Mouse (Mus musculus) brain, embryonic 14.5 days (tissue): ENCODE data around the gene Eif4e1b. TPM values are rescaled to one million over a fixed set of nuclear protein-coding genes. Genes with fewer than 3 reads are reported as not detected.

Experiments used
- DNase-seq: peaks from one replicate; pipeline ENCODE4 v3.0.0-alpha.2; 2011; ENCODE audit warnings: low read depth
- CTCF ChIP-seq: fragments of 200-500 bp; IDR thresholded peaks from 2 replicates; pipeline ENCODE4 v1.5.1; 2012; ENCODE audit warnings: inconsistent platforms, mild to moderate bottlenecking, moderate library complexity, borderline replicate concordance; ENCODE audit not compliant: insufficient read depth, insufficient read length; ENCODE audit errors: extremely low read depth
- POLR2A ChIP-seq: fragments of 200-500 bp; IDR thresholded peaks from 2 replicates; pipeline ENCODE4 v1.6.1; 2012; ENCODE audit warnings: mild to moderate bottlenecking, inconsistent platforms, borderline replicate concordance; ENCODE audit not compliant: poor library complexity, insufficient read depth, insufficient read length, severe bottlenecking; ENCODE audit errors: extremely low read depth
- polyA plus RNA-seq: library from polyadenylated mRNA; depleted of rRNA; stranded (reverse); fragments of >200 nt; gene quantifications from 2 replicates; pipeline ENCODE4 v1.2.3, GENCODE M21; 2012; rRNA removed

The Eif4e1b gene
- not detected in 2 replicates for polyA plus RNA-seq

DNA sequence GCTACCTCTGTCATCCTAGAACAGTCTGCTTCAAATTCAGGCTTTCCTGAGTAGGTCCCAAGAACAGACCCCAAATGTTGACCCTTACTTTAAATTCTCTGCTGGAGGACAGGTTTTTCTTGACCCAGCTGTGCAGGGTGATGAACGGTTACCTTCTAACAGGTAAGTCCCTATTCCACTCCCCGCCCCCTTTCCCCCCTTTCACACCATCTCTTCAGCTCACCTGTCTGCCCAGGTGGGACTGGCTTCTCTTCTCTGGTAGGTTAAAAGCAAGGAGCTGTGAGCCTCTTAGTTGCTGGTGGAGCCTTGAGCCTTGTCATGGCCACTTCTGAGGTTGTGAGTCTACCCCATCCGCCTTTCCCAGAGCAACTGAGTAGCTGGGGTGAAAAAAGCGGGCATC is at the start of gene Eif4e1b:
Gene Eif4e1b (plus strand): TSS at position 301 of the 400 bp plus-strand sequence.
- no peak for DNase-seq
- TF ChIP-seq POLR2A (no peak), CTCF (no peak)

DNA sequence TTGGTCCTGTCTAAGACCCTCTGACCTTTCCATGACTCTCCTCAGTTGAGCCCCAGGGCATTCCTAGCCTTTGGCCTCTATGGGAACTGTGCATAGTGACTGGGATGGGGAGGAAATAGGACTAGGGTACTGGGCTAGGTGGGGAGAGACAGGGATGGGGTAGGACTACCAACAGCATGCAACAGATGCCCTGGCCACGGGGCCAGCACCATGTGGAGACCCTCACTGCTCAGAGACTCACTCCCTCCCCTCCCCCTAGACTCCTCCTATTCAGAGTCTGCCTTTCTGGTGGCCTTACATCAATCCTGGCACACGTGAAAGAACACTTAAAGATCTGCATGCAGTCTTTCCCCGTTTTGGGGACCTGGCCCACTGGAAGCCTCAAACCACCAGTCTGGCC is 46.9 kb upstream of the Eif4e1b start:
- TF ChIP-seq POLR2A (no peak), CTCF (no peak)

DNA sequence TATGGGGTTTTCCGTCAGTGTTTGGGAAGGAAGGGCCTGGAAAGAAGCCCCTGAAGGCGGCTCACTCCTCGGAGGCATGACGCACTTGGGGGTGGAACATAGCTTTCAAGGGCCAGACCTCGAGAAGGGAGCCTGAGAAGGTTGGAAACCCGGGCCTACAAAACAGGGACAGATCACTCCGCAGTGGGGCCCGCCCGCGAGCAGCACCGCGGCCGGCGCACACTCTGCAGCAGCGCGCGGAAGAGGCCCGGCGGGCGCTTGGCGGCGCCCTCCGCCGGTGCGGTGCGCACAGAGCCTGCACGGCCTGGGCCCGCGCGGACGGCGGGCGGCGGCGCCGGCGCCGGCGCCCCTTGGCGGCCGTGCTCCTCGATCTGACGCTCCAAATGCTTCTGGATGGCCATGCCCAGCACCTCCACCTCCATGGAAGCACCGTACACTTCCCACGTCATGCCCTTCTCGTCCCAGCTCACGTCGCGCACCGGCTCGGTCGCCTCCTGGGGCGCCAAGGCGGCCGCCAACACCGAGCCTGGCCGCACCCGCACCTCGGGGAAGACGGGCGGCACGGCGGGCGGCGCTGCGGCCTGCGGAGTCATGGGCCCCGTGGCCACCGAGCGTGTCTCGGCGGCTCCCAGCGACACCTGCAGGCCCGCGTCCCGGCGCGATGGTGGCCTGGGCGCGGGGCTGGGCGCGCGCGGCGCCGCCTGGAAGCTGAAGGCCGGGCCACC is 46.1 kb upstream of the Eif4e1b start:
- TF ChIP-seq CTCF, result no peak
- peak; percentile 64 for DNase-seq

More for the DNA sequence above, 46.9 kb upstream of the Eif4e1b start:
- no peak for DNase-seq

DNA sequence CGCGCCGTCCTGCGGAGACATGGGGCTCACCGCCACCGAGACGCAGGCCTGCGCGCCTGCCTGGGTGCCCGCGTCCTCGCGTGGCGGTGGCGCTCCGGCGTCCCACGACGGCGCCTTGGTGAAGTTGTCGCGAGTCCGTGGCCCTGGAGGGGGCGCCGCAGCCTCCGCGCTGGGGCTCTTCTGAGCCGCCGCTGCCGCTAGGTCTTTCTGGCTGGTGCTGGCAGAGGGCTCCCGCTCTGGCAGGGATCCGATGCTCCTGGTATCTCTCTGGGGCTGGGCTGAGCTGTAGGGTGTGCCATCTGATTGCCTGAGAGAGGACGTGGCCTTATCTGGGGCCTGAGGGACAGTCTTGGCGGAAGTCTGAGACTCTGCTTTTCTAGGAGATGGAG is 45.6 kb upstream of the Eif4e1b start:
- DNase-seq, result no peak
- TF ChIP-seq POLR2A (no peak), CTCF (no peak)

DNA sequence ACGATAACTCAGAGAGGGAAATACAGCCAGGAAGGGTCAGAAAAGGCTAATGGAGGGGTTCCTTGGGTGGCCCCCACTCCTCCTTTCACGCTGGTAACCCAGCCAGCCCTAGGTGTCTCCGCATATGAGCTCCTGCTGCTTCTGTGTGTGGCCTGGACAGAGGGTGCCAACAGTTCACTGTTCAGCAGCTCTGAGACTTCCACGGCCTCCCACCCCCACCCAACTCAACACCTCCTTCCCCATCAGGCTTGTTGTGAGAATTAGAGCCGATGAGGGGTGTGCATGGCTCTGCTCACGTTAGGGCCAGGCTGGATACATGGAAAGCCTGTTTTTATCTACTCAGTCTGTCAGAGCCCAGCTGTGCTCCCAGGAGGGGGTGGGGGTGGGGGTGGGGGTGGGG is 37.7 kb upstream of the Eif4e1b start:
- DNase-seq, result no peak
- TF ChIP-seq POLR2A, result no peak
- no peak for TF ChIP-seq CTCF

DNA sequence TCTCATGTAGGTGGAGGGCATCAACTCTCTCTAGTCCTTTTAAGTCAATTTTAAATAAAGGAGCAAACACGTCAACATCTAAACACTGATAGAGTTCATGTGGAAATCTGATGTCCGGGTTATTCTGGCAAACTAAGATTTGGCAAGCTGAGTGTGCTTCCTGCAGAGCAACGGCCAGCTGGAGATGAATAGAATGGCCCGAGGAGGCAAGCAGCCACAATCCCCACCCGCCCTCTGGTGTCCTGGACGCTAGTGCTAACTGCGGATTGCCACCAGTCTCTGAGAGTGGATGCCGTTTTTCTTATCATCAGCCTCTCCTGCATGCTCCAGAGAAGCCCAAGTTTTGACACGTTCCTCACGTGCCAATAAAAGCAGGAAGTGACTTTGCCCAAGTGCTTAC is 36.9 kb upstream of the Eif4e1b start:
- TF ChIP-seq POLR2A, result no peak
- TF ChIP-seq CTCF, result no peak

DNA sequence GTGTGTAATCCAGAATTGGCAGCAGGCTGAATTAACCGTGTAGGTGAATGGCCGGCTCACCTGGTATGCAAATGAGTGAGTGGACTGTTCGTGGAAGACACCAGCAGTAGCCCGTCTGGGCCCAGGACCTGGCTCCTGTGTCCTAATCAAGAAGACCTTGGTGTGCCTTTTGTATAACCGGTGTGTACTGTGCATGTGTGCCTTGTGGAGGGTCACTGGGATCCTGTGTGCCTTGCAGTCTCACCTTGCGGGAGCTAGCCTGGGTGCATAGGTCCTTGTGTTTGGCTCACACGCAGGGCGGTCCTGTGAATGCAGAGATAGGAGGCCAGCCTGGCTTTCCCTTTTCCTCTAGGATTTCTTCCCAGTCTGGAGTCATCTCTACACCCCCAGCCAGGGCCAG is 35.6 kb upstream of the Eif4e1b start:
- no peak for DNase-seq
- TF ChIP-seq CTCF, result no peak
- no peak for TF ChIP-seq POLR2A

More for the DNA sequence above, 36.9 kb upstream of the Eif4e1b start:
- DNase-seq, result no peak

DNA sequence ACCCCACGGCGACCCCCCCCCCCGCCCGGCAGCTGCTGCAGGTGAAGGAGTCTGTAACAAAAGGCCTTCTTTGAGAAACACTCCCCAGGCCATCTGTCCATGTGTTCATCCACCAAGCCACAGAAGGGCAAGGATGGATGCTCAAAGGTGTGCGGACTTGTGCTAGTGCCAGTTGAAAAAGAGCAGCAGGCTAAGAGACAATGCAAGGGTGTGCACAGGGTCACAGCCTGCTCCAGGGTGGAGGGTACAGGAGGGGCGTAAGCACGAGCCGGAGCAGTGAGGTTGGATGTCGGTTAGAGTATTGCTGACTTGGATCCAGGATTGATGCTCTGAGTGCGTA is 35.1 kb upstream of the Eif4e1b start:
- TF ChIP-seq POLR2A, result no peak
- TF ChIP-seq CTCF, result no peak
- DNase-seq, result peak; percentile 42

DNA sequence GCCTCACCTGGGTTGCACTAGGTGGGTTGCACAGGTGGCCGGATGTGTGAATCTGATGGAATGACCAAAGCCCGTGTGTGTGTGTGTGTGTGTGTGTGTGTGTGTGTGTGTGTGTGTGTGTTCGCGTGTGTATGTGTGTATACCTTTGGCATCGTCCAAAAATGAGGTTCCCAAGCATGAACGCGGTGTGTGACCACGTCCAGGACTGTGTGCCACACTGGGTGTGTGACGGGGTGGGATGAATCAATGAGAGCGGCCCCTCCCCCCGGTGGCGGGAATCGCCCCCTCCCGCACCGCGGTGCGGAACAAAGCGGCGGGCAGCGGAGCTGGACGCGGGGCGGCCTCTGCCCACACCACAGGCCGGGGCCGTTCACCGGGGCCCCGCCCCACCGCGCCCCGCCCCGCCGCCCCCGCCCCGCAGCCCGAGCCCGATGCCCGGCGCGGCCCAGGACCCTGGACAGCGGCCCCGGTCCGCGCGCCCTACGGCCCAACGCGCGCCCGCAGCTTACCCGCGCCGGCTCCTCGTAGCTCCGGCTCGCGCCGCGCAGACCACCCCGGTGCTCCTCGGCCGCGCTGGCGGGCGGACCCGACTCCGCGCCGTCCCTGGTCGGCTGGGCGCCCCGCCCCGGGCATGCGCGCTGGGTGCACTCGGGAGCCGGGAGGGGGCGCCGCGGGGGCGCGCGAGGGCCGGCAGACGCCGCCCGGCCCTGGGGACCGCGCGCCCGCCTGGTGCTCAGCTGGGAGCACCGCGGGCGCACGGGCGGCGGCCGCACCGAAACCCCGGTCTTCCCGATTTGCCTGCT is 34.5 kb upstream of the Eif4e1b start:
- TF ChIP-seq CTCF (no peak), POLR2A (peak; percentile 86; the same call in 1 of the 2 replicates)
- DNase-seq, result peak; percentile 90

DNA sequence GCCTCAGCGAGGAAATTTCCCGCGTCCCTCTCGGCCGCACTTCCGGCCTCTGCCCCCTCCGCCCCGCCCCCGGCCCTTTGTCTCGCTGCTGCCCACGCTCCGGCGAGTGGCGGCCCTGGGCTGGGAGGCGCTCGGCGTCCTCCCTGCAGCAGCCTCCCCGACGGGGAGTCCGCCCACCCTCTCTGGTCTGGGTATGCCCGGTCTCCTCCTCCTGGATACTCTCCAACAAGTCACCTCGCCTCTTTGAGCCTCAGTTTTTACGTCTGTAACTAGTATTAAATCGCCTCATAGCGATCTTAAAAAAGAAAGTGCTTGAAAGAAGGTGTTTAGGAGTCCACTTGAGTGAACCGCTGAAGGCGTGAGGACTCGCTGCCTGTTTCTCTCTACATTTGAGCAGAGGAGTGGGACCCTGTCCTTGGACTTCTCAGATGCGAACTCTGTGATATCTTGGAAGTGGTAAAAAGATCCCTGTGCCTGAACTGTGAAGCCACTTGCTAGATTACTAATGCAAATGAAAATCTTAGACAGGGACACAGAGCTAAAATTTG is 33.9 kb upstream of the Eif4e1b start, which contains the start of gene Gprin1:
Gene Gprin1 (minus strand): TSS at position 11 of the 548 bp plus-strand sequence.
- no peak for DNase-seq
- TF ChIP-seq CTCF (no peak), POLR2A (peak; percentile 32; the same call in 1 of the 2 replicates)

DNA sequence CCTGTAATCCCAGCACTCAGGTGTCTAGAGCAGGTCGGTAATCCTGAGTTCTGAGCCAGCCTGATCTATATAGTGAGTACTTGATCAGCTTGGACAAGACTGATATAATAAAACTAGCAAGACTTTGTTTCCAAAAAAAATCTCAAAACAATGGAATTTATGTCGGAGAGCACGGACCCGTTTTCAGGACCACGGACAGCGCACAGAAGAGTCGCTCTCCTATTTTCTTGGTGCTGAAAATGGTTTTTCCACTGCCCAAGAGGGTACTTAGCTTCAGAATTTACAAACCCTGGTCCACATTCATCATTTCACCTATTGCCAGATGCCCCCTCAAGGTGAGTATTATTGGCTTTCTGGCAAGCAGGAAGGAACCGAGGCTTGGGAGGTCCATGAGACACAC is 33.1 kb upstream of the Eif4e1b start:
- TF ChIP-seq POLR2A, result no peak
- no peak for TF ChIP-seq CTCF
- DNase-seq, result no peak

DNA sequence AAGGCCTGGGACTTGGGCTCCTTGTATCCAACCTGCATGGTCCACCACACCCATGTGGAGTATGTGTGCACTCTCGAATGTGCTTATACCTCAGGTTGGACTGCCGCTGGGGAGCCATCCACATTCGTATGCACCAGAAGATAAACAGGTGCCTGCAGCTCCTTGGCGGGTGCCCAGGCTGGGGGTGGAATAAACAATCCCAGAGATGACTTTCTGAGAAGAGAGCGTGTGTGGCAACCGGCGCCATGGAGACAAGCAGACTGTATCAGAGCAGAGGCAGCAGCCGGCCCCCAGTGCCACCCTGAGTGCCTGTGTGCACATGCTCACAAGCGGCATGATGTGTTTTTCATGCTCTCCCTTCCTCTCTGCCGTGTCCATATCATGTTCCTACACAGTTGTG is 31.1 kb upstream of the Eif4e1b start:
- TF ChIP-seq POLR2A, result no peak
- TF ChIP-seq CTCF, result no peak
- peak; percentile 49 for DNase-seq

DNA sequence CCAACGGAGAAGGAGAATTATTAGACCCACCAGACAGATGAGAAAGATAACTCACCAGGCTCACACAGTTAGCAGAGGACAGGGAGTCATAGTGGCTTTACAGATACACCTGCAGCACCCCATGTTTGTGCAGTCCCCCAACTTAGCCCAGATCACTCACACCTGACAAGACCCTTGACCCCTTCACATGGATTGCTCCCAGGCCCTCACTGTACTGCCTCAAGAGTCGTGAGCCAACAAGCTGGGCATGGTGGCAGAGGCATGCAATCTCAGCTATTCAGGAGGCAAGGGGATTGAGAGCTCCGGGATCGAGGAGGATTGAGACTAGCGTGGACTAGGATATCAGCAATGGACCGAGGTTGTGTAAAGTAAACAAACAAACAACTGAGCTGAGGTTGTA is 30.1 kb upstream of the Eif4e1b start:
- no peak for DNase-seq
- TF ChIP-seq POLR2A, result no peak
- TF ChIP-seq CTCF, result no peak
